Mouse (Mus musculus) liver, adult 2 months (tissue): ENCODE data around the gene Fip1l1. TPM values are rescaled to one million over a fixed set of nuclear protein-coding genes. Genes with fewer than 3 reads are reported as not detected.

Experiments
- DNase-seq: peaks from one replicate; pipeline ENCODE4 v3.0.0-alpha.2; 2011; ENCODE audit warnings: low read depth, low spot score; ENCODE audit errors: extremely low read depth
- H3K27ac ChIP-seq: fragments of 200-500 bp; replicated peaks from 2 replicates; pipeline ENCODE4 v1.5.1; 2012; ENCODE audit warnings: low read depth, mild to moderate bottlenecking, control low read depth, inconsistent platforms, low read length; ENCODE audit not compliant: insufficient read depth
- H3K27me3 ChIP-seq: fragments of 200-500 bp; 2 replicates; pipeline ENCODE4 v1.6.1; 2012; ENCODE audit warnings: mild to moderate bottlenecking, moderate library complexity, low read length, inconsistent platforms; ENCODE audit not compliant: control insufficient read depth, insufficient read depth
- H3K36me3 ChIP-seq: fragments of 200-500 bp; 2 replicates; pipeline ENCODE4 v1.6.1; 2012; ENCODE audit warnings: low read length, inconsistent platforms; ENCODE audit not compliant: control insufficient read depth, insufficient read depth
- H3K4me1 ChIP-seq: fragments of 200-500 bp; 2 replicates; pipeline ENCODE4 v1.6.1; 2011; ENCODE audit warnings: low read length; ENCODE audit not compliant: control insufficient read depth, insufficient read depth
- H3K4me3 ChIP-seq: fragments of 200-500 bp; 2 replicates; pipeline ENCODE4 v1.5.1; 2011; ENCODE audit warnings: low read depth, mild to moderate bottlenecking, control low read depth, low read length, moderate library complexity; ENCODE audit not compliant: insufficient read depth
- H3K79me2 ChIP-seq: fragments of 200-500 bp; 2 replicates; pipeline ENCODE4 v1.6.1; 2012; ENCODE audit warnings: inconsistent platforms, mild to moderate bottlenecking, low read length, moderate library complexity; ENCODE audit not compliant: control insufficient read depth, insufficient read depth
- H3K9ac ChIP-seq: fragments of 200-500 bp; 2 replicates; pipeline ENCODE4 v1.6.1; 2012; ENCODE audit warnings: low read depth, mild to moderate bottlenecking, control low read depth, inconsistent platforms, low read length
- CTCF ChIP-seq: fragments of 200-500 bp; IDR thresholded peaks from 2 replicates; pipeline ENCODE4 v1.5.1; 2011; ENCODE audit warnings: low read depth, low read length, control low read depth
- POLR2A ChIP-seq: fragments of 200-500 bp; IDR thresholded peaks from 2 replicates; pipeline ENCODE4 v1.6.1; 2011; ENCODE audit warnings: low read length, control low read depth; ENCODE audit not compliant: insufficient read depth; ENCODE audit errors: extremely low read depth
- WGBS: fragments of 180-500 bp; shearing (Covaris S2); methylation state at CpG from one replicate; pipeline ENCODE4 v1.1.7; 2018; 5-methylcytosine and 5-hydroxymethylcytosine counted together
- polyA plus RNA-seq: library from polyadenylated mRNA; depleted of rRNA; stranded (reverse); fragments of >200 nt; gene quantifications from 2 replicates; pipeline ENCODE4 v1.2.3, GENCODE M21; 2012; rRNA removed
- total RNA-seq: library from RNA; depleted of rRNA; stranded (reverse); fragments of >200 nt; gene quantifications from 2 replicates; pipeline ENCODE4 v1.2.3, GENCODE M21; 2014; rRNA removed

Gene Fip1l1
- total and polyA plus RNA-seq, 2 experiments, result 13.7 to 21.9 TPM

- peak; percentile 89 for DNase-seq
- no peak overlapping the region for H3K4me3 ChIP-seq
- H3K27me3 ChIP-seq, result no peaks in the 10 kb centered on the region
- no peaks in the 10 kb centered on the region for H3K36me3 ChIP-seq
- TF ChIP-seq CTCF (no peak), POLR2A (no peak)
- peaks cover 13% of the 10 kb centered on the region for H3K4me1 ChIP-seq
- 20% methylated on average over 4 of the region's 4 CpGs for WGBS
- H3K9ac ChIP-seq, result no peak overlapping the region; the same call in 1 of the 2 replicates
- peak overlapping the region; percentile 22; the same call in 1 of the 2 replicates for H3K27ac ChIP-seq
- no peaks in the 10 kb centered on the region for H3K79me2 ChIP-seq
Observed at GRCm38 (mm10) chr5:74640504-74640903, 105.3 kb downstream of the Fip1l1 start.

GRCm38 (mm10) chr5:74641000-74641399 lies 105.8 kb downstream of the Fip1l1 start:
- peak; percentile 67 for DNase-seq
- peak overlapping the region; percentile 22; the same call in 1 of the 2 replicates for H3K27ac ChIP-seq
- WGBS, result 13% methylated on average over 6 of the region's 6 CpGs

GRCm38 (mm10) chr5:74642291-74642690 lies 107.0 kb downstream of the Fip1l1 start:
- Histone ChIP-seq H3K4me3 (no peak overlapping the region), H3K79me2 (no peaks in the 10 kb centered on the region), H3K27me3 (no peaks in the 10 kb centered on the region), H3K36me3 (no peaks in the 10 kb centered on the region), H3K27ac (no peak overlapping the region), H3K9ac (no peak overlapping the region), H3K4me1 (peaks cover 13% of the 10 kb centered on the region)
- TF ChIP-seq CTCF (no peak), POLR2A (no peak)
- no peak for DNase-seq
- 94% methylated on average over 2 of the region's 2 CpGs for WGBS

More at GRCm38 (mm10) chr5:74641000-74641399, 105.8 kb downstream of the Fip1l1 start:
- Histone ChIP-seq H3K36me3 (no peaks in the 10 kb centered on the region), H3K4me3 (no peak overlapping the region), H3K27me3 (no peaks in the 10 kb centered on the region), H3K9ac (peak overlapping the region; percentile 4; the same call in 1 of the 2 replicates), H3K79me2 (no peaks in the 10 kb centered on the region), H3K4me1 (peaks cover 13% of the 10 kb centered on the region)
- TF ChIP-seq CTCF (peak; percentile 38; the same call in 1 of the 2 replicates), POLR2A (no peak)

GRCm38 (mm10) chr5:74647584-74647984 lies 112.3 kb downstream of the Fip1l1 start:
- Histone ChIP-seq H3K27me3 (no peaks in the 10 kb centered on the region), H3K4me3 (peak overlapping the region; percentile 26; the same call in 1 of the 2 replicates), H3K27ac (no peak overlapping the region), H3K9ac (peak overlapping the region; percentile 38; the same call in 1 of the 2 replicates), H3K36me3 (no peaks in the 10 kb centered on the region), H3K79me2 (no peaks in the 10 kb centered on the region), H3K4me1 (peaks cover 21% of the 10 kb centered on the region)
- WGBS, result 5% methylated on average over 5 of the region's 6 CpGs
- TF ChIP-seq POLR2A, result no peak
- no peak for TF ChIP-seq CTCF
- DNase-seq, result peak; percentile 65

DNA sequence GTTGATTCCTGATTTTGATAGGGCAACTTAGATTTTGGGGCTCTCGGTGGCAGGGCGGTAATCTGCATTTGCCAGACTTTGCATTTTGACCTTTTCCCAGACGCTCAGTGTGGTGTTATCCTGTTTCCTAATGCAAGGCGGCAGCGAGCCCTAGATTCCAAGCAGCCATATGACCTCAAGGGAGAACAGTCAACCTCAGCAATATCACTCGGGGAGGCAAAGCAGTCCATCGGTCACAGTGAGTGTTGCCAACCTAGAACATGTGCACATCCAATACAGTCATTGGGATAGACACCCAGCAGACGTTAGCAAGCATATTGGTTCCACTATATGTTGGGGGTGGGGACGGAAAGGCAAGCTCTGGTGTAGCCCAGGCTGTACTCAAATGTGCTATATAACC lies 113.0 kb downstream of the Fip1l1 start:
- no peak overlapping the region for H3K9ac ChIP-seq
- TF ChIP-seq CTCF, result no peak
- TF ChIP-seq POLR2A, result no peak
- 12% methylated on average over 9 of the region's 9 CpGs for WGBS
- H3K27ac ChIP-seq, result peak overlapping the region; percentile 5
- peak; percentile 71 for DNase-seq
- no peaks in the 10 kb centered on the region for H3K36me3 ChIP-seq
- peaks cover 21% of the 10 kb centered on the region for H3K4me1 ChIP-seq
- no peaks in the 10 kb centered on the region for H3K79me2 ChIP-seq
- H3K27me3 ChIP-seq, result no peaks in the 10 kb centered on the region
- no peak overlapping the region; the same call in 1 of the 2 replicates for H3K4me3 ChIP-seq

Other genes starting within 250 kb of the Fip1l1 start
- 11.5 and 15.8 TPM in 2 replicates for gene Scfd2, start 3.7 kb upstream of the Fip1l1 start, total RNA-seq
- 8.5 and 8.8 TPM in 2 replicates for gene Scfd2, start 3.7 kb upstream of the Fip1l1 start, polyA plus RNA-seq
- 0.87 and 1.0 TPM in 2 replicates for gene Lnx1, start 167.5 kb downstream of the Fip1l1 start, total RNA-seq
- gene Lnx1, start 167.5 kb downstream of the Fip1l1 start, polyA plus RNA-seq, result 0.42 and 1.2 TPM in 2 replicates